Mouse (Mus musculus): ENCODE measurements around the gene Epha8.

Gene Epha8

GRCm38 (mm10) chr4:136904767-136905539 lies 51.7 kb downstream of the Epha8 start:
- peak; percentile 46 for DNase-seq (ENCODE audit: low read depth, low spot score)

- DNase-seq (ENCODE audit: low read depth, low spot score), result peak; percentile 54
These were observed 57.5 kb downstream of the Epha8 start for GRCm38 (mm10) chr4:136899154-136899553.

- no peak for DNase-seq (ENCODE audit: low read depth, low spot score)
These were observed 58.0 kb downstream of the Epha8 start, which contains the start of gene C1qa for GRCm38 (mm10) chr4:136898637-136899036. Gene C1qa, minus strand, starts transcription at chr4:136898803.

GRCm38 (mm10) chr4:136898084-136898598 lies 58.5 kb downstream of the Epha8 start:
- DNase-seq (ENCODE audit: low read depth, low spot score), result no peak

- DNase-seq (ENCODE audit: low read depth, low spot score), result no peak
These were observed 60.2 kb downstream of the Epha8 start for GRCm38 (mm10) chr4:136896461-136896860.

GRCm38 (mm10) chr4:136895861-136896260 lies 60.8 kb downstream of the Epha8 start:
- DNase-seq (ENCODE audit: low read depth, low spot score), result peak; percentile 53

- no peak for DNase-seq (ENCODE audit: low read depth, low spot score)
These were observed 61.8 kb downstream of the Epha8 start for GRCm38 (mm10) chr4:136894821-136895220.

- peak; percentile 72 for DNase-seq (ENCODE audit: low read depth, low spot score)
These were observed 62.7 kb downstream of the Epha8 start for GRCm38 (mm10) chr4:136893691-136894543.

GRCm38 (mm10) chr4:136892811-136893210 lies 63.8 kb downstream of the Epha8 start, which contains the start of gene C1qc:
Gene C1qc, minus strand, starts transcription at chr4:136893065.
- DNase-seq (ENCODE audit: low read depth, low spot score), result no peak

- DNase-seq (ENCODE audit: low read depth, low spot score), result no peak
These were observed 64.2 kb downstream of the Epha8 start for GRCm38 (mm10) chr4:136892371-136892770.

- DNase-seq (ENCODE audit: low read depth, low spot score), result no peak
These were observed 65.5 kb downstream of the Epha8 start for GRCm38 (mm10) chr4:136891115-136891514.

- no peak for DNase-seq (ENCODE audit: low read depth, low spot score)
These were observed 66.6 kb downstream of the Epha8 start for GRCm38 (mm10) chr4:136889981-136890380.

- no peak for DNase-seq (ENCODE audit: low read depth, low spot score)
These were observed 68.9 kb downstream of the Epha8 start for GRCm38 (mm10) chr4:136887714-136888113.

- DNase-seq (ENCODE audit: low read depth, low spot score), result no peak
These were observed 70.5 kb downstream of the Epha8 start, which contains the start of gene C1qb for GRCm38 (mm10) chr4:136886101-136886500. Gene C1qb, minus strand, starts transcription at chr4:136886187.

Data from ZHBTc4 (cell line).